Mouse (Mus musculus) hindlimb bud, embryonic 11.5 days (tissue): Measurements from ENCODE around the gene Gm11492.

Experiments
- DNase-seq: peaks from one replicate; pipeline ENCODE4 v3.0.0-alpha.2; 2012; ENCODE audit warnings: low read depth, low spot score; ENCODE audit errors: extremely low spot score

Gm11492 gene

GRCm38 (mm10) chr11:87566501-87566900, at the start of gene Gm11492:
Gm11492 (plus strand) TSS chr11:87566653.
- DNase-seq = no peak

- DNase-seq = no peak
These were observed 47.2 kb upstream of the Gm11492 start for GRCm38 (mm10) chr11:87519260-87519659.

- DNase-seq = no peak
These were observed 43.0 kb upstream of the Gm11492 start for GRCm38 (mm10) chr11:87523466-87523865.

- DNase-seq = no peak
These were observed 42.5 kb upstream of the Gm11492 start for GRCm38 (mm10) chr11:87523967-87524366.

GRCm38 (mm10) chr11:87524780-87525179, 41.7 kb upstream of the Gm11492 start:
- no peak for DNase-seq

GRCm38 (mm10) chr11:87527364-87527763, 39.1 kb upstream of the Gm11492 start:
- DNase-seq = no peak

GRCm38 (mm10) chr11:87527990-87528389, 38.5 kb upstream of the Gm11492 start:
- no peak for DNase-seq

- no peak for DNase-seq
These were observed 34.8 kb upstream of the Gm11492 start for GRCm38 (mm10) chr11:87531695-87532094.

GRCm38 (mm10) chr11:87542285-87542684, 24.2 kb upstream of the Gm11492 start:
- no peak for DNase-seq

GRCm38 (mm10) chr11:87542906-87543305, 23.5 kb upstream of the Gm11492 start:
- DNase-seq = no peak

- DNase-seq = no peak
These were observed 13.1 kb upstream of the Gm11492 start for GRCm38 (mm10) chr11:87553342-87553741.

GRCm38 (mm10) chr11:87554386-87554785, 12.1 kb upstream of the Gm11492 start:
- DNase-seq = no peak

- DNase-seq = no peak
These were observed 11.2 kb upstream of the Gm11492 start for GRCm38 (mm10) chr11:87555106-87555703.

- no peak for DNase-seq
These were observed 5.2 kb upstream of the Gm11492 start for GRCm38 (mm10) chr11:87561208-87561607.

- no peak for DNase-seq
These were observed 2.0 kb downstream of the Gm11492 start, which contains the start of gene Sept4 for GRCm38 (mm10) chr11:87568255-87568953. Sept4 (plus strand) TSS chr11:87568903.

GRCm38 (mm10) chr11:87570743-87571142, 4.3 kb downstream of the Gm11492 start:
- DNase-seq = no peak

- no peak for DNase-seq
These were observed 5.0 kb downstream of the Gm11492 start for GRCm38 (mm10) chr11:87571361-87571950.

- DNase-seq = no peak
These were observed 7.3 kb downstream of the Gm11492 start for GRCm38 (mm10) chr11:87573751-87574150.

GRCm38 (mm10) chr11:87574520-87575180, 8.2 kb downstream of the Gm11492 start:
- no peak for DNase-seq

- DNase-seq = no peak
These were observed 11.3 kb downstream of the Gm11492 start for GRCm38 (mm10) chr11:87577601-87578248.
